Mouse (Mus musculus): ENCODE measurements at regions not wholly inside any gene's neighbourhood (a gene's known extent, or its start where the extent isn't known, plus 50 kb on each side); places are given as distances from the start of the nearest gene placed in this dataset.

GRCm38 (mm10) chr16:29738075-29738474 is 158.9 kb downstream of the Opa1 start:
- TF ChIP-seq CTCF (IDR thresholded peaks at IDR 0.05; ENCODE audit: extremely low read depth, insufficient read depth, low read length) (no peak), POLR2A (IDR thresholded peaks at IDR 0.05; ENCODE audit: extremely low read depth, insufficient read depth, low read length) (no peak)
- Histone ChIP-seq H3K27ac (ENCODE audit: insufficient read depth, low read length) (no peak overlapping the region), H3K4me1 (ENCODE audit: control insufficient read depth, insufficient read depth, low read length) (no peaks in the 10 kb centered on the region), H3K4me3 (ENCODE audit: insufficient read depth, low read length) (no peak overlapping the region)

- TF ChIP-seq CTCF (IDR thresholded peaks at IDR 0.05; ENCODE audit: extremely low read depth, insufficient read depth, low read length), result no peak
- Histone ChIP-seq H3K4me3 (ENCODE audit: insufficient read depth, low read length) (no peak overlapping the region), H3K4me1 (ENCODE audit: control insufficient read depth, insufficient read depth, low read length) (no peaks in the 10 kb centered on the region), H3K27ac (ENCODE audit: insufficient read depth, low read length) (no peak overlapping the region)
Observed at GRCm38 (mm10) chr16:29742497-29743230, 163.5 kb downstream of the Opa1 start.

DNA sequence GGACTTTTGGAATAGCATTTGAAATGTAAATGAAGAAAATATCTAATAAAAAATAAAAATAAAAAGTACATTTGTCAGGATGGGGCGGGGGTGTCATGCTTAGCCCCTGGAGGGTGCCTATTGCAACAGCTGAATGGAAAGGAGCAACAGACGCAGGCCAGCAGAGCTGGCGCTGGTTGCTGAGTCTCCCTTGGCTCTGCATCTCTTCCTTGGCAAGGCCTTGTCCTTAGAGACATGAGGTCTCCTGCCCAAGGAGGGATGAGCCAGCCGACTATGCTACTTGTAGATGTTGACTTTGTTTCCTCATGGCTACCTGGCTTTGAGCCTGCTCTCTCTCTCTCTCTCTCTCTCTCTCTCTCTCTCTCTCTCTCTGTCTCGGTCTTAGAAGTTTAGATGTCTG is 166.4 kb downstream of the Opa1 start:
- H3K27ac ChIP-seq (ENCODE audit: insufficient read depth, low read length), result no peak overlapping the region
- TF ChIP-seq CTCF (IDR thresholded peaks at IDR 0.05; ENCODE audit: extremely low read depth, insufficient read depth, low read length) (no peak), POLR2A (IDR thresholded peaks at IDR 0.05; ENCODE audit: extremely low read depth, insufficient read depth, low read length) (no peak)
- no peaks in the 10 kb centered on the region for H3K4me1 ChIP-seq (ENCODE audit: control insufficient read depth, insufficient read depth, low read length)
- H3K4me3 ChIP-seq (ENCODE audit: insufficient read depth, low read length), result no peak overlapping the region

- Histone ChIP-seq H3K4me1 (ENCODE audit: control insufficient read depth, insufficient read depth, low read length) (no peaks in the 10 kb centered on the region), H3K27ac (ENCODE audit: insufficient read depth, low read length) (no peak overlapping the region), H3K4me3 (ENCODE audit: insufficient read depth, low read length) (no peak overlapping the region)
- TF ChIP-seq CTCF (IDR thresholded peaks at IDR 0.05; ENCODE audit: extremely low read depth, insufficient read depth, low read length) (no peak), POLR2A (IDR thresholded peaks at IDR 0.05; ENCODE audit: extremely low read depth, insufficient read depth, low read length) (no peak)
Observed at GRCm38 (mm10) chr16:29746245-29746644, 167.1 kb downstream of the Opa1 start.

- H3K27ac ChIP-seq (ENCODE audit: insufficient read depth, low read length), result no peak overlapping the region
- no peak overlapping the region for H3K4me3 ChIP-seq (ENCODE audit: insufficient read depth, low read length)
- TF ChIP-seq POLR2A (IDR thresholded peaks at IDR 0.05; ENCODE audit: extremely low read depth, insufficient read depth, low read length), result no peak
- no peak for TF ChIP-seq CTCF (IDR thresholded peaks at IDR 0.05; ENCODE audit: extremely low read depth, insufficient read depth, low read length)
- H3K4me1 ChIP-seq (ENCODE audit: control insufficient read depth, insufficient read depth, low read length), result no peaks in the 10 kb centered on the region
Observed at GRCm38 (mm10) chr16:29749167-29749566, 170.0 kb downstream of the Opa1 start.

- H3K27ac ChIP-seq (ENCODE audit: insufficient read depth, low read length), result no peak overlapping the region
- no peaks in the 10 kb centered on the region for H3K4me1 ChIP-seq (ENCODE audit: control insufficient read depth, insufficient read depth, low read length)
- H3K4me3 ChIP-seq (ENCODE audit: insufficient read depth, low read length), result no peak overlapping the region
- TF ChIP-seq POLR2A (IDR thresholded peaks at IDR 0.05; ENCODE audit: extremely low read depth, insufficient read depth, low read length), result no peak
- no peak for TF ChIP-seq CTCF (IDR thresholded peaks at IDR 0.05; ENCODE audit: extremely low read depth, insufficient read depth, low read length)
Observed at GRCm38 (mm10) chr16:29754579-29755199, 175.6 kb downstream of the Opa1 start.

DNA sequence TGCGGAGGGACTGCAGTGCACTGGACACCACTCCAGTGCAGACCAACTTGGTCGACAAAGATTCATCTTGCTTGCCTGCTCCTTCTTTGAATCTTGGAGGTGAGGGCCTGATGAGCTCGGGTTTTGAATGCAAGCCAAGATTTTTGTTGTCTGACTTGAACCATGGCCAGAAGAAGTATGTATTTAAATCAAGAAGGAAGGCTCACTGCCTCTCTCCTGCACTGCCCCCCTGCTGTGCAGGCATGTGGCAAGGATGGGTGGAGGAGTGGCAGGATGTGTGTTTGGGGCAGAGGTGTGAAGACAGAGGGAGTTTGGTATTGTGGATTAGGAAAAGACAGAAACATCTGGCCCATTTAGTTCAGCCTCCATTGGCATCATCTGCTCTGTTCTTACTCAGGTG is 179.1 kb downstream of the Opa1 start:
- Histone ChIP-seq H3K4me3 (ENCODE audit: insufficient read depth, low read length) (no peak overlapping the region), H3K27ac (ENCODE audit: insufficient read depth, low read length) (no peak overlapping the region), H3K4me1 (ENCODE audit: control insufficient read depth, insufficient read depth, low read length) (no peaks in the 10 kb centered on the region)
- TF ChIP-seq POLR2A (IDR thresholded peaks at IDR 0.05; ENCODE audit: extremely low read depth, insufficient read depth, low read length), result no peak
- no peak for TF ChIP-seq CTCF (IDR thresholded peaks at IDR 0.05; ENCODE audit: extremely low read depth, insufficient read depth, low read length)

DNA sequence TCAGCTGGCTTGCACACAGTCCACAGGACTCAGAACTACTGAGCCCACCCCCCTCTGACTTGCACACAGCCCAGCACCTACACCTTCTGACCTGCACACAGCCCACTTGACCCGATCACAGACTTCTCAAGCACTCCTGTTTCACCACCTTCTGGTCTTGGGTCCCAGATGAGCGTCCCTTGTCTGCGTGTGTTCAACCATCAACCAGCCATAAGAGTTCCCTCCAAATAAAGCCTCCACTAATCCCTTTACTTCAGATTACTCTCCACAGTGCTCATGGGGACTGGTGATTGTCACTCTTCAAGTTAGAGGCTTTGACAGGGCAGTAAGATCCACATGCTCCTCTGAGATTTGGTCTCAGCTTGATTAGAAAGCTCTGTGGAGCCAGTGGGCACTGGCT is 180.3 kb downstream of the Opa1 start:
- Histone ChIP-seq H3K27ac (ENCODE audit: insufficient read depth, low read length) (no peak overlapping the region), H3K4me1 (ENCODE audit: control insufficient read depth, insufficient read depth, low read length) (no peaks in the 10 kb centered on the region), H3K4me3 (ENCODE audit: insufficient read depth, low read length) (no peak overlapping the region)
- TF ChIP-seq CTCF (IDR thresholded peaks at IDR 0.05; ENCODE audit: extremely low read depth, insufficient read depth, low read length) (no peak), POLR2A (IDR thresholded peaks at IDR 0.05; ENCODE audit: extremely low read depth, insufficient read depth, low read length) (no peak)

GRCm38 (mm10) chr16:29760627-29761026 is 181.5 kb downstream of the Opa1 start:
- Histone ChIP-seq H3K4me3 (ENCODE audit: insufficient read depth, low read length) (no peak overlapping the region), H3K4me1 (ENCODE audit: control insufficient read depth, insufficient read depth, low read length) (no peaks in the 10 kb centered on the region), H3K27ac (ENCODE audit: insufficient read depth, low read length) (no peak overlapping the region)
- TF ChIP-seq POLR2A (IDR thresholded peaks at IDR 0.05; ENCODE audit: extremely low read depth, insufficient read depth, low read length) (no peak), CTCF (IDR thresholded peaks at IDR 0.05; ENCODE audit: extremely low read depth, insufficient read depth, low read length) (no peak)

GRCm38 (mm10) chr16:29761779-29762277 is 182.7 kb downstream of the Opa1 start:
- Histone ChIP-seq H3K4me1 (ENCODE audit: control insufficient read depth, insufficient read depth, low read length) (no peaks in the 10 kb centered on the region), H3K27ac (ENCODE audit: insufficient read depth, low read length) (no peak overlapping the region), H3K4me3 (ENCODE audit: insufficient read depth, low read length) (no peak overlapping the region)
- no peak for TF ChIP-seq POLR2A (IDR thresholded peaks at IDR 0.05; ENCODE audit: extremely low read depth, insufficient read depth, low read length)
- TF ChIP-seq CTCF (IDR thresholded peaks at IDR 0.05; ENCODE audit: extremely low read depth, insufficient read depth, low read length), result no peak

All from cortical plate, adult 2 months (tissue).